Mouse (Mus musculus) liver, adult 2 months (tissue): ENCODE data around the gene Prpf4.

ENCODE experiments used
- CTCF ChIP-seq: fragments of 200-500 bp; IDR thresholded peaks from 2 replicates; pipeline ENCODE4 v1.5.1; 2011; ENCODE audit warnings: low read depth, low read length, control low read depth
- POLR2A ChIP-seq: fragments of 200-500 bp; IDR thresholded peaks from 2 replicates; pipeline ENCODE4 v1.6.1; 2011; ENCODE audit warnings: low read length, control low read depth; ENCODE audit not compliant: insufficient read depth; ENCODE audit errors: extremely low read depth

DNA sequence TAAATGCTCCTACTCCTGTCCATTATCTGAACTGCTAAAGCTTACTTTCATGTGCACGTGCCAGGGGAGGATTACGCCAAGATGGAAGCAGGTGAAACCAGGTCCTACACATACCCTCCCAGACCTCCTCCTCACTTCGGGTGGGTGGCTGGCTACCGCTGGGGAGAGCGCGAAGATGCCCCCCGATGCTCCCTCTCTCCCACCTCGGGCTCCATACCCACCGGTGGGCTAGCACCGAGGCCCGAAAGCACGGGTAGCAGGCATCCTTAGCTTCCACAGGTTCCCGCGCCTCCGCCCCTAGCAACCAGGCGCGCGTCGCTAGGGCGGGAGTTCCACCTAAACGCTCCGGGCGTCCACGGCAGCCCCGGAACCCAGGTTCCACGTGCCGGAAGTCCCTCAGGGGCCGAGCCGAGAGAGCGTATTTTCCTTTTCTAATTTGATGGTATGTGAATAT, 62.0 kb downstream of the Prpf4 start, which contains the start of gene Wdr31:
- TF ChIP-seq POLR2A (no peak), CTCF (no peak)
